Mouse (Mus musculus) Muller cell, postnatal 12 days (primary cell): ENCODE measurements around the gene Tceal6.
"Not testable (repeated sequence)": the region's sequence is repeated elsewhere in the genome, so short reads cannot be mapped to it uniquely, and the experiment has no call there.

Experiments
- DNase-seq: peaks from one replicate; pipeline ENCODE4 v3.0.0-alpha.2; 2015; ENCODE audit errors: inconsistent ontology term

Tceal6 gene

GRCm38 (mm10) chrX:135210436-135211221 lies at the start of gene Tceal6:
Gene Tceal6 (minus strand): TSS chrX:135210687.
- no peak for DNase-seq

- peak; percentile 0 for DNase-seq
Observed at GRCm38 (mm10) chrX:135209773-135210435, 583 bp downstream of the Tceal6 start.

DNA sequence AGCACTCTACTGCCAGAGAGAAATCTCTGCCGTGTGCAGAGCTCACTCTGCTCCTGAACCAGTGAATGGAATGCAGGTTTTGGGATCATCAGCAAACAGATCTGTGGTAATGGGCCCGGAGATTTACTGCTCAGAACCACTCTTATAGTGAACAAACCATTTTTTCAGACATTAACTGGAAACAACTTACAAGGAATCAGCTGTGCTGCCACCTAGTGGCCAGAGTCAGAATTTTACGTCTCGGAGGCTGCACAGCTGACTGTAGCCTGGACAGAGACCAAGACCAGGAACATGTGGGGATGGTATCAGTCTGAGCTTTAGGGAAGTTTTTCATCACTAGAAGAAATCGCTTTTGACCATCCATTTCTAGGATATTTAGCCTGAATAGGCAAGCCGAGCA lies 20.6 kb downstream of the Tceal6 start:
- not testable (repeated sequence) for DNase-seq

GRCm38 (mm10) chrX:135188661-135189060 lies 21.8 kb downstream of the Tceal6 start:
- not testable (repeated sequence) for DNase-seq

GRCm38 (mm10) chrX:135177532-135177931 lies 33.0 kb downstream of the Tceal6 start, which contains the start of gene Gm15023:
Gene Gm15023 (minus strand): TSS chrX:135177632.
- DNase-seq: not testable (repeated sequence)
